Mouse (Mus musculus): Measurements from ENCODE around the gene Vmn2r87.
"Not testable (repeated sequence)": the region's sequence is repeated elsewhere in the genome, so short reads cannot be mapped to it uniquely, and the experiment has no call there.

Gene Vmn2r87

DNA sequence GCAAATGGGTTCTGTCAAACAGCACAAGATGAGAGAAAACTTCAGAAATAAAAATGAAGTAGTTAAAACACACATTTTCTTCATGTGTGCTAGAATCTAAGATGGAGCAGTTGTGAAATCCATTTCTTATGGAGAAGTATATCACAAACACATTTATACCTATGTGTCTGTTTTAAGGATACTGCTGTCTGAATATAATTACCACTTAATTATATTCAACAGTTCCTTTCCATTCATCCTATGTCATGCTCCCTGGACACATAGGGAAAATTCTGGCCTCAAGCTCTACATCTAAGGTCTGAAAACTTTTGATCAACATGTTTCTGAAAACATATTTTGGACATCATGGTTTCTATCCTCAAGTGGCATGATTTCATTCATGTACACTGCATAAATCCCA is at the start of gene Vmn2r87:
Gene Vmn2r87, minus strand, starts transcription at position 101 of the 400 bp plus-strand sequence.
- no peak for DNase-seq

DNA sequence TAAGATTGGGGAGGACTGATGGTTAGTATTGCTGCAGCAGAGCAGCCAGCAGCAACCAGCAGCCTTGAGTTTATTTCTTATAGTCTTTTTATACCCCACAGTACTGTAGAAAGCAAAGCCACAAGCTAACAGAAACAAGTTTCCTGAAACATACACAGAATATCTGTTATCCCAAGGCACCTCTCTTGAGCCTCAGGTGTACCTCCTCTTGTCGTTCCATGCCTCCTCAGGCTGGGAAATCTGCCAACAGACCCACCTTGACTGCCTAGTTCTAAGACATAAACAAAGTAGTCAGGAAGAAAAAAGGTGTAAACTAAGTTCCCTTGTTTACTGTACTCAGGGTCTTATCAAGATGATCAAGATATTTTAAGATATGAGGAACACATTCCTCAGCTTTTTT is 47.1 kb upstream of the Vmn2r87 start:
- peak; percentile 62 to 75 for DNase-seq

GRCm38 (mm10) chr10:130541931-130542691 is 44.9 kb upstream of the Vmn2r87 start:
- peak; percentile 78 to 83 for DNase-seq

DNA sequence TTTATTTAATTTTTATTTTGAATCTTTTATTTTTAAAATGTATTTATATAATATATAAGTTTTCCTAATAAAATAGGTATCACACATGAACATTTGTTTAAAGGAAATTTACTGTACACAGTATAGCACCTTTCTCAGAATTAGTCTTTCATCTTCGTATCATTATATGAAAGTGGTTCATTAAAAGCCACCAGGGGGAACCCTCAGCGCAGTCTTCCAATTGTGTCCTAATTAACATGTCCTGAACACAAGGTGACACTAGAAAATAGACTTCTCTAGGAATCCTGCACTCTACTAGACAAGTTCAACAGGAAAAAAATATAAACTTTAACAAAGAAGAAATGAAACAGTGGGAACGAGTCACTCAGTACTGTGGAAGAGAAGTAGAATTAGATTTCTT is 38.9 kb upstream of the Vmn2r87 start:
- peak in 1 of 2 experiments; percentile 10 for DNase-seq

- no peak for DNase-seq
Observed at GRCm38 (mm10) chr10:130527926-130528325, 30.7 kb upstream of the Vmn2r87 start.

- DNase-seq, result peak; percentile 5 to 42
Observed at GRCm38 (mm10) chr10:130470311-130470760, 26.9 kb downstream of the Vmn2r87 start.

DNA sequence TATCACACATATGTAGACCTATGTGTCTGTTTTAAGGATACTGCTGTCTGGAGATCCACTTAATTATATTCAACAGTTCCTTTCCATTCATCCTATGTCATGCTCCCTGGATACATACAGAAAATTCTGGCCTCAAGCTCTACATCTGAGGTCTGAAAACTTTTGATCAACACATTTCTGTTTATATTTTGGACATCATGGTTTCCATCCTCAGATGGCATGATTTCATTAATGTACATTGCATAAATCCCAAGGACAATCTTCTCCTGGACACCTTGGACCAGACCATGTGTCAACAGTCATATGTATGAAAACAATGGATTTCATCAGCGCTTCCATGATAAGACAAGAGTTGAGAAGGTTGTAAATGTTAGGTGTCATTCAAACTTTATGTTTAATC is 41.2 kb downstream of the Vmn2r87 start, which contains the start of gene Vmn2r86:
Gene Vmn2r86, minus strand, starts transcription at position 101 of the 400 bp plus-strand sequence.
- DNase-seq, result not testable (repeated sequence)

DNA sequence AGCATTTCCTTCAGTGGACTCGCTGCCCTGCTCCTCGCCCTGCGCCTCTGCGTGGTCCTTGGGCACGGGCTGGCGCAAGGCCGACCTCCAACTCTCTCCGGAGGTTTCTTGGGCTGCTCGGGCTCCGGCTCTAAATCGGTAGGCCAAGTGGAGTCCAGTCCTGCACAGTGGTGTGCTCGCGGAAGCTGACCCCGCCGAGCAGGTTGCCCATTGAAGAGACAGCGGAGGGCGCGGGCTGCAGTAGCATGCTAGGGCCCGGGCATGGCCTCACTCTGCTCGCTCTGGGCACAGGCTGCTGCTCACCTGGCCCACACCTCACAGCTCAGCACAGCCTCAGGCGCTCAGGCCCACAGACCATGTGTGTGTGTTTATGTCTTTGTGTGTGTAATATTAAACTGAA is 52.4 kb downstream of the Vmn2r87 start:
- DNase-seq, result no peak

- not testable (repeated sequence) for DNase-seq
Observed at GRCm38 (mm10) chr10:130434185-130434898, 62.9 kb downstream of the Vmn2r87 start.

- not testable (repeated sequence) for DNase-seq
Observed at GRCm38 (mm10) chr10:130429603-130430002, 67.6 kb downstream of the Vmn2r87 start, which contains the start of gene Vmn2r85. Vmn2r85 (minus strand) TSS chr10:130429703.

DNA sequence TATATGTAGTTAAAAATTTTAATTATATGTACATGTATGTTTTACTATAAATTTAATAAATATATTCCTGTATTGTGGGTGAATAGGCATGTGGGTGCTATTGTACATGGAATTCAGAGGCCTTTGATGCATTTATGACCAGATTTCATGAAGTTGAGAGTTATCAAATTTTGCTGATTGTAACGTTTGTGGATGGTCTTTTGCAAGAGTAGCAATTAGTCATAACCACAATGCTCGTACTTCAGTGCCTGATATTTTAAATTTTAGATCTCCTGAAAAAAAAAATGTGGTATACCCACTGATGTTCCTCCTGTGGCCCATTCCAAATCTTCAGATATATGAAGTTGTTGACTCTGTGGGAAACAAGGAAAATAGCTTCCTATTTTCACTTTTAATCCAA is 74.8 kb downstream of the Vmn2r87 start:
- DNase-seq, result not testable (repeated sequence)
